Mouse (Mus musculus) embryonic fibroblast, embryonic 13.5 days (primary cell): ENCODE results near the gene Bbof1.

Experiments
- CTCF ChIP-seq: IDR thresholded peaks from 2 replicates; pipeline ENCODE4 v1.5.1; 2011; ENCODE audit warnings: mild to moderate bottlenecking, control low read depth, low read length, moderate library complexity, borderline replicate concordance; ENCODE audit not compliant: insufficient read depth
- POLR2A ChIP-seq: IDR thresholded peaks from 2 replicates; pipeline ENCODE4 v1.6.1; 2011; ENCODE audit warnings: low read depth, mild to moderate bottlenecking, control low read depth, low read length, moderate library complexity

DNA sequence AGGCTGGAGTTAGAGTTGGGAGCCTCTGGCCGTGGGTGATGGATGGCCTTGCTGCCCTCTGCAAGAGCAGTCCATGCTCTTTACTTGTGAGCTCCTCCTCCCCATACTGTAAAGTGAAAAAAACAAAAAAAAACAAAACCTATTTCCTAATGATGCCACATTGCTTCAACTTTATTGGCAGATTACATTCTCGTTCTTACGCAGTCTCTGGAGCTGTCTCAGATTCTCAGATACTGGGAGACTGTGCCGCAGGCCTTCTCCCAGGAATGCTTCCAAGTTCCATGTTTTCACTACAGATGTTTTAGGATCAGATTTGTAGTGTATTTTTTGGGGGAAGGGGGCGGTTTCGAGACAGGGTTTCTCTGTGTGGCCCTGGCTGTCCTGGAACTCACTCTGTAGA is 43.7 kb upstream of the Bbof1 start:
- TF ChIP-seq CTCF (no peak), POLR2A (no peak)
